Mouse (Mus musculus) CH12.LX (cell line): ENCODE measurements around the gene Taf8.

Experiments
- CTCF ChIP-seq, 2 experiments: IDR thresholded peaks in 1 of 2; conservative IDR thresholded peaks in 1 of 2; 2 replicates each; pipeline ENCODE4 v1.5.1; 2011 to 2012; ENCODE audit warnings: low read depth in 2 of 2, low read length in 2 of 2, improper control_type of control experiment in 1 of 2, inconsistent platforms in 1 of 2, mild to moderate bottlenecking in 1 of 2, moderate library complexity in 1 of 2
- ETS1 ChIP-seq: conservative IDR thresholded peaks from 2 replicates; pipeline ENCODE4 v1.6.1; 2012; ENCODE audit warnings: low read depth, mild to moderate bottlenecking, inconsistent platforms, low read length, improper control_type of control experiment, moderate library complexity
- GABPA ChIP-seq: IDR thresholded peaks from 2 replicates; pipeline ENCODE4 v1.6.1; 2012; ENCODE audit warnings: low read depth, low read length, improper control_type of control experiment, inconsistent platforms; ENCODE audit not compliant: insufficient replicate concordance
- KAT2A ChIP-seq: IDR thresholded peaks from 2 replicates; pipeline ENCODE4 v1.6.1; 2012; ENCODE audit warnings: low read length, improper control_type of control experiment, inconsistent platforms; ENCODE audit not compliant: insufficient replicate concordance
- SMC3 ChIP-seq: IDR thresholded peaks from 2 replicates; pipeline ENCODE4 v1.6.1; 2011; ENCODE audit warnings: low read depth, low read length, improper control_type of control experiment

DNA sequence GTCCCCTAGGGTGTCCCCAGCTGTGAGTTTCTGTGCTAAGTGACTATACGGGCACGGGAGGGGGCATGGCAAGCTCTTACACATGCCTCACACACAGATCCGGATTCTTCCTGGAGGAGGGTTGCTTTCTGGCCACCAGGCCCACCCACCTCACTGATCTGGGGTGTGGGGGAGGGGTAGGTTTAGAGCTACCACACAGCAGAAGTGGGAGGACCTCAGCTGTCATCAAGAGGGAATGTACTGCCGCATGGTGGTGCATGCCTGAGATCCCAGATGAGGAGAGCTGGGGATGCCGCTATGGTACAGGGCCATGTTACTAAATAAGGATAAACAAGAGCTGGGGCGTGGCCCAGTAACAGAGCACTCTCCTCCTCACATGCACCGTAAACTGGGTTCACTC is 51.9 kb downstream of the Taf8 start:
- TF ChIP-seq CTCF (conservative IDR thresholded peaks at IDR 0.05 in 1 of 2, IDR thresholded peaks at IDR 0.05 in 1 of 2; ENCODE audit: low read depth in 2 of 2, low read length in 2 of 2) (no peak), KAT2A (no peak), ETS1 (no peak), SMC3 (no peak), GABPA (no peak)
